Mouse (Mus musculus) mouse embryonic stem cell (cell line): Measurements from ENCODE around the gene Slc41a3.
"Not testable (repeated sequence)": the region's sequence is repeated elsewhere in the genome, so short reads cannot be mapped to it uniquely, and the experiment has no call there.

Experiments used
- in situ Hi-C, 2 experiments: fragments of 300-500 bp; cut with MboI; formaldehyde crosslinking; loops; 1 replicate in 1 of 2; 3 replicates in 1 of 2; pipeline ENCODE4 v1.14.3; 2019 to 2020; ENCODE audit warnings: low sequenced_read_pairs in 2 of 2, low pct_unique_long_range_greater_than_20kb in 1 of 2, mixed read lengths in 1 of 2; ENCODE audit not compliant: unreplicated experiment in 1 of 2

Slc41a3 gene

GRCm38 (mm10) chr6:90620791-90621583 lies 16.5 kb downstream of the Slc41a3 start:
- in situ Hi-C loops = no loop called here

GRCm38 (mm10) chr6:90621584-90621890 lies 17.0 kb downstream of the Slc41a3 start:
- in situ Hi-C loops = no loop called here

GRCm38 (mm10) chr6:90622758-90623455 lies 18.4 kb downstream of the Slc41a3 start:
- in situ Hi-C loops = no loop called here

GRCm38 (mm10) chr6:90623456-90623836 lies 18.9 kb downstream of the Slc41a3 start:
- in situ Hi-C loops = no loop called here

- in situ Hi-C loops = no loop called here
Measured at GRCm38 (mm10) chr6:90624184-90624583, 19.7 kb downstream of the Slc41a3 start.

GRCm38 (mm10) chr6:90624733-90625132 lies 20.2 kb downstream of the Slc41a3 start:
- in situ Hi-C loops = no loop called here

- in situ Hi-C loops = no loop called here
Measured at GRCm38 (mm10) chr6:90625207-90625994, 20.9 kb downstream of the Slc41a3 start.

- in situ Hi-C loops = no loop called here
Measured at GRCm38 (mm10) chr6:90627556-90627955, 23.0 kb downstream of the Slc41a3 start.

GRCm38 (mm10) chr6:90629506-90629905 lies 25.0 kb downstream of the Slc41a3 start:
- in situ Hi-C loops = no loop called here

GRCm38 (mm10) chr6:90630427-90630826 lies 25.9 kb downstream of the Slc41a3 start:
- in situ Hi-C loops = no loop called here

GRCm38 (mm10) chr6:90632526-90632925 lies 28.0 kb downstream of the Slc41a3 start:
- in situ Hi-C loops = not testable (repeated sequence)

GRCm38 (mm10) chr6:90635081-90635480 lies 30.6 kb downstream of the Slc41a3 start:
- in situ Hi-C loops = no loop called here

- in situ Hi-C loops = no loop called here
Measured at GRCm38 (mm10) chr6:90635611-90636010, 31.1 kb downstream of the Slc41a3 start.

GRCm38 (mm10) chr6:90643057-90643456 lies 38.5 kb downstream of the Slc41a3 start:
- in situ Hi-C loops = no loop called here

- in situ Hi-C loops = no loop called here
Measured at GRCm38 (mm10) chr6:90644965-90645364, 40.4 kb downstream of the Slc41a3 start.

GRCm38 (mm10) chr6:90648391-90648790 lies 43.9 kb downstream of the Slc41a3 start:
- in situ Hi-C loops = no loop called here

GRCm38 (mm10) chr6:90649279-90649678 lies 44.8 kb downstream of the Slc41a3 start:
- in situ Hi-C loops = no loop called here

- in situ Hi-C loops = no loop called here
Measured at GRCm38 (mm10) chr6:90650634-90651033, 46.1 kb downstream of the Slc41a3 start.

- in situ Hi-C loops = no loop called here
Measured at GRCm38 (mm10) chr6:90653736-90654135, 49.2 kb downstream of the Slc41a3 start.
